Mouse (Mus musculus) embryonic fibroblast, embryonic 13.5 days (primary cell): ENCODE measurements at regions not wholly inside any gene's neighbourhood (a gene's known extent, or its start where the extent isn't known, plus 50 kb on each side); places are given as distances from the start of the nearest gene placed in this dataset.

Experiments
- CTCF ChIP-seq: IDR thresholded peaks from 2 replicates; pipeline ENCODE4 v1.5.1; 2011; ENCODE audit warnings: mild to moderate bottlenecking, control low read depth, low read length, moderate library complexity, borderline replicate concordance; ENCODE audit not compliant: insufficient read depth
- POLR2A ChIP-seq: IDR thresholded peaks from 2 replicates; pipeline ENCODE4 v1.6.1; 2011; ENCODE audit warnings: low read depth, mild to moderate bottlenecking, control low read depth, low read length, moderate library complexity

DNA sequence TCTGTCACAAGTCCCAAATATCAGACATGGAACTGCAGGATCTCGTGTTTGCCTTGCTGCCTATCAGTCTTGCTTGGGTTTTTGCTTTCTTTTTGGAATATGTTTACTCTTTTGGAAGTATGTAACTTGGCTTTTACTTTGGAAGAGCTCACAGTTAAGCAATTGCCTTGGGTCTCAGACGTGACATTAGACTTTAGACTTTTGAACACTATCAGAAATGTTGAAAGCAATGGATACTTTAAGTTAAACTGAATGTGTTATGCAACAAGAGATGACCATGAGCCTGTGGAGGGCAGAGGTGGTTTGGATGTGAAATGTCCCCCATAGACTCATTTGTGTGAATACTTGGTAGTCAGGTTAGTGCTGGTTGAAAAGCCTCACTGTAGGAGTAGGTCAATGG is 354.3 kb downstream of the Psat1 start:
- TF ChIP-seq POLR2A (no peak), CTCF (no peak)
